Mouse (Mus musculus): ENCODE data around the gene Alg9.

Alg9 gene

DNA sequence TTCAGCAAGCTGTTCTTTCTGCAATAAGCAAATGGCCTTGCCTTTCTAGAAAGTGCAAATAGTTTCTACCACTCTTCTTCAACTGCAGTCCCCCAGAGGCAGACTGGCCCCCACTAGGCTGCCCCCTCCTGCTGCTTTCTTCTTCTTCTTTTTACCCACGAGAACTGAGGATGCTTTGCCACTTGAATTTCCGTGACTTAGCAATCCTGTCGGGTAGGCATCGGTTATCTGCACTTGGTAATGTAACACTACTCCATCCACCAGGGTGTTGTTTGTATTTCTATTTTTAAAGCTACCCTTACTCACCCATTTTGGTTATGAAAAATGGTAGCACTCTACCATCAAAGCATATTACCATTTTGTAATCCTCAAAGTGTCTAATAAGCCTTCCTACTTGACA is 115.1 kb downstream of the Alg9 start:
- DNase-seq, result no peak

DNA sequence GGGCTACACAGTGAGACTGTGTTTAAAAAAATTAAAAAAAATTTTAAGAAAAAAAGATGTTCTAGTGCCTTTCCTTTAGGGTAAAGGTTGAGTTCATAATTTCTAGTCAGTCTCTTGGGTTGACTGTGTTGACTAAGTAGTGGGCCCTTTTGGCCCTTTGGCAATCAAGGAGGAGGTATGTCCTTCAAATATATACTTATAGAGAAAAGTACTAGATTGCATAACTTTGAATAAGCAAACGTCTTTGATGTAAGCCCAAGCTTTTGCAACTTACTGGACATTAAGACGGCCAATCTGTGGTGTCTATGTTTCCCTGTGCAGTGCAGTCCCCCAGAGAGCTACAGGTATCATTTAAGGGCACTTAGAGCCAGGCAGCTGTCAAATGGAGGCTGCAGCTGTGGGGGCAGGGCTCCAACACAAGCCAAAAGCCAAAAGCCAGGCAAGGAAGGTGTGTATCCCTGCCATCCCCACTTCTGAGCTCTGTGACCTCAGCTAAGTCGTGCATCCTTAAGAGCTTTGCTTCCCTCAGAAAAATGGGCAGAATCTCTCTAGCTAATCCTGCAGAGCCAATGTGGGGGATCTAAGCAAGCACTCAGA is 115.8 kb downstream of the Alg9 start:
- no peak for DNase-seq

Data from kidney, postnatal 14 days (tissue).